ENCODE assay signal across 19 mouse cellular contexts in genomic region chr9:118591633-118592032, GRCm38 (mm10).
"Had no signal": no experiment of that assay in that cellular context is flagged by ENCODE, and none has a peak within 500 bp of the region (broad histone marks: within the 10 kb centered on the region; RNA-seq: fewer than 3 reads in every experiment).

No protein-coding gene starts in this region.

- H3K9me3 ChIP-seq: heart, embryonic 12.5 days; hindbrain, embryonic 13.5 days; hindbrain, embryonic 15.5 days; limb, embryonic 13.5 days; limb, embryonic 15.5 days; liver, embryonic 12.5 days had no signal

- H3K27me3 ChIP-seq: heart, embryonic 12.5 days; hindbrain, embryonic 13.5 days; hindbrain, embryonic 15.5 days; limb, embryonic 13.5 days; limb, embryonic 15.5 days; liver, embryonic 12.5 days had no signal

- H3K4me3 ChIP-seq: gastrocnemius, adult 2 months; heart, embryonic 12.5 days; hindbrain, embryonic 13.5 days; hindbrain, embryonic 15.5 days; left cerebral cortex, adult 2 months; limb, embryonic 13.5 days; limb, embryonic 15.5 days; liver, embryonic 12.5 days had no signal

- H3K27ac ChIP-seq: gastrocnemius, adult 2 months; hindbrain, embryonic 13.5 days; hindbrain, embryonic 15.5 days; hindbrain, postnatal 0 days; left cerebral cortex, adult 2 months; limb, embryonic 13.5 days; limb, embryonic 15.5 days; liver, embryonic 12.5 days; liver, embryonic 14.5 days had no signal

- H3K36me3 ChIP-seq: hindbrain, embryonic 13.5 days; hindbrain, embryonic 15.5 days; limb, embryonic 13.5 days; liver, embryonic 12.5 days had no signal

- DNase-seq: gastrocnemius, adult 2 months; gastrocnemius, postnatal 10 days; gastrocnemius, postnatal 25 days; heart, adult 18-20 months; heart, postnatal 10 days; kidney, adult 18-20 months; kidney, adult 8-10 months; kidney, postnatal 14 days; kidney, postnatal 36 days; layer of hippocampus, adult 9-11 months had no signal
